Mouse (Mus musculus): ENCODE data around the gene Mgat1. TPM values are rescaled to one million over a fixed set of nuclear protein-coding genes. Genes with fewer than 3 reads are reported as not detected.
"Not testable (repeated sequence)": the region's sequence is repeated elsewhere in the genome, so short reads cannot be mapped to it uniquely, and the experiment has no call there.

Gene Mgat1
- total and polyA plus RNA-seq, 2 experiments from 2014 or later, result 33.9 to 88.1 TPM

DNA sequence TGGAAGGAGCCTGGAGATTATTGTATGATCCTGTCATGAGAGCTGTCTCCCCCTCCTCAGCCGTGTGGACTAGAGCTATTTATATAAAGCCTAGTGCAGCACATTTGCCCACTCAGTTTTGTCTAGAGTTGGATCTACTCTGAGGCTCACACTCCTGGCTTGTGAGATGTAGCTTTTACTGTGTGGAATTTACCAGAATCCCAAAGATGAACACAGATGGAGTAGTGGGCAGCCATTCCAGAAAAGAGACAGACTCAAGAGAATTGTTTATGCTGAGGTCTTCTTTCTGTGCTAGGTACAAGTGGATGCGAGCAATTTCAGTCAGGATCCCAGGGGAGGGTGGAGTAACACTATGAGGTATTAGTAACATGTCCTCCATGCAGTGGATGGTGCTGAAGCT, 43.3 kb downstream of the Mgat1 start:
- Histone ChIP-seq H3K4me2 (ENCODE audit: low read depth, low read length, poor library complexity, severe bottlenecking) (no peak overlapping the region), H3K4me3 (ENCODE audit: low read depth, low read length) (no peak overlapping the region), H3K36me3 (ENCODE audit: insufficient read depth, low read length) (no peaks in the 10 kb centered on the region), H3K9me3 (ENCODE audit: low read length) (no peaks in the 10 kb centered on the region), H3K27me3 (ENCODE audit: insufficient read depth, low read length) (no peaks in the 10 kb centered on the region), H3K4me1 (ENCODE audit: insufficient read depth, low read length) (no peaks in the 10 kb centered on the region), H3K27ac (ENCODE audit: low read depth, low read length) (no peak overlapping the region), H3K9ac (replicated peaks; ENCODE audit: low read length, poor library complexity, severe bottlenecking) (no peak overlapping the region)
- ATAC-seq (ENCODE audit: low FRiP score), result no peak
- TF ChIP-seq CTCF (IDR thresholded peaks at IDR 0.05), result no peak
- DNase-seq (ENCODE audit: low spot score), result no peak
- WGBS, result 85% methylated on average over 2 of the region's 2 CpGs

DNA sequence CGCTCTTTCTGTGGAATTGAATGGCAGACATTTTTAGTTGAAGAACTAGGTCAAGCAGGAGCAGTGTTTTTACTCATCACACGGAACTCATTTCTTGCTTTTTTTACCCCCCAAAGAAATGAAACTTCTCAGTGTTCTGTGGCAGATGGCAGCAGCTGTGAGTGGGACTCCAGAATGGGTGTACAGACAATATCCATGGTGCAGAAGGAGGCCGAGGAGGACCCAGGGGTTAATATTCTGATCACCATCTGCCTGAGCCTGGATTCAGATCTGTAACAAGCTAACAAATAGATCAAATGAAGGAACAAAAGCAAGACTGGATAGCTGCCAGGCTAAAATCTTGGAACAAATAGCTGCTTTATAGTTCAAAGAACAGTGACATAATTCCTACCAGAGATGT, 48.8 kb downstream of the Mgat1 start:
- ATAC-seq (ENCODE audit: low FRiP score), result no peak
- Histone ChIP-seq H3K9me3 (ENCODE audit: low read length) (no peaks in the 10 kb centered on the region), H3K4me2 (ENCODE audit: low read depth, low read length, poor library complexity, severe bottlenecking) (no peak overlapping the region), H3K9ac (replicated peaks; ENCODE audit: low read length, poor library complexity, severe bottlenecking) (no peak overlapping the region), H3K27ac (ENCODE audit: low read depth, low read length) (no peak overlapping the region), H3K4me3 (ENCODE audit: low read depth, low read length) (no peak overlapping the region), H3K4me1 (ENCODE audit: insufficient read depth, low read length) (no peaks in the 10 kb centered on the region), H3K36me3 (ENCODE audit: insufficient read depth, low read length) (no peaks in the 10 kb centered on the region), H3K27me3 (ENCODE audit: insufficient read depth, low read length) (no peaks in the 10 kb centered on the region)
- WGBS, result 48% methylated on average over 3 of the region's 3 CpGs
- peak; percentile 4 for DNase-seq (ENCODE audit: low spot score)
- no peak for TF ChIP-seq CTCF (IDR thresholded peaks at IDR 0.05)

DNA sequence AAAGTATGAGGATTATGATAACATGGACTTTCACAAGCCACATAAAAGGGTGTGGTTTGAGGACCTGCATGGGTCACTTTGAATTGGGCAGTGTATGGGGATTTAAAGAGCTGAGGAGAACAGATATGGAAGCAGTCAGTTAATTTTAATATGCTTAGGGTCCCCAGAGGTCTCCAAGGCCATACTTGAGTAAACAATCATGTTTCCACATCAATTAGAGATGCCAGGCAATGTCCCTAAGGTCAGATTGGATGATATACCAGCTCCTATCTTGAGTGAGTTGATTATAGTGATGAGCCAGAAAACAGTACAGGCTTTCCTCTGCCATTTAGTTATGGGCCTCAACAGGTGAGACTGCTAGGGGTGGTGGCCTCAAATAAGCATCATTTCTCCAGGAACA, 60.5 kb downstream of the Mgat1 start, which contains the start of gene Olfr10:
TSS of gene Olfr10 (plus strand) at position 301 of the 400 bp plus-strand sequence.
- Histone ChIP-seq H3K4me3 (ENCODE audit: low read depth, low read length) (no peak within 1 kb of the TSS), H3K9ac (replicated peaks; ENCODE audit: low read length, poor library complexity, severe bottlenecking) (no peak within 1 kb of the TSS), H3K27me3 (ENCODE audit: insufficient read depth, low read length) (no peaks in the 10 kb centered on the region), H3K27ac (ENCODE audit: low read depth, low read length) (no peak within 1 kb of the TSS), H3K36me3 (ENCODE audit: insufficient read depth, low read length) (no peaks in the 10 kb centered on the region), H3K4me1 (ENCODE audit: insufficient read depth, low read length) (no peaks in the 10 kb centered on the region), H3K9me3 (ENCODE audit: low read length) (no peaks in the 10 kb centered on the region), H3K4me2 (ENCODE audit: low read depth, low read length, poor library complexity, severe bottlenecking) (no peak within 1 kb of the TSS)
- DNase-seq (ENCODE audit: low spot score), result no peak
- TF ChIP-seq CTCF (IDR thresholded peaks at IDR 0.05), result no peak
- no peak for ATAC-seq (ENCODE audit: low FRiP score)

DNA sequence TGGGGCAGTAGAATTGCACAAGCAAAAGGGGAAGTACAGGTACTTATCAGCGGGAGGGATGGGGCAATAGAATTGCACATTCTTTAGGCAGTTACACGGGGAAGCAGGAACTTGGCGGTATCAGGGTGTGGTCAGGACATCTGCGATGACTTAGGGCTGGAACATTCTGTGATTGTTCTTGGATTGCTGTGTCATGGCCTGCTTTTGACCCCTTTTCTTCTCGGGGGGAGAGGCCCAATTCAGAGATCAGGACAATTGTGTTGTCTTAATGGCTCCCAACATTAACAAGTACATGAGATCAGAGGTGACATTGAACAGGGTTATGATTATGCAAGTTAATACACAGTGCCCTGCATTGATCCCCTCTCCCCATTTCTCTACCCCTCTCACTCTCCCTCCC, 64.6 kb downstream of the Mgat1 start:
- not testable (repeated sequence) for H3K27me3 ChIP-seq (ENCODE audit: insufficient read depth, low read length); DNase-seq (ENCODE audit: low spot score); H3K4me1 ChIP-seq (ENCODE audit: insufficient read depth, low read length); ATAC-seq (ENCODE audit: low FRiP score); H3K27ac ChIP-seq (ENCODE audit: low read depth, low read length); H3K4me2 ChIP-seq (ENCODE audit: low read depth, low read length, poor library complexity, severe bottlenecking); H3K4me3 ChIP-seq (ENCODE audit: low read depth, low read length); H3K36me3 ChIP-seq (ENCODE audit: insufficient read depth, low read length); H3K9ac ChIP-seq (replicated peaks; ENCODE audit: low read length, poor library complexity, severe bottlenecking); H3K9me3 ChIP-seq (ENCODE audit: low read length)
- WGBS, result 87% methylated on average over 5 of the region's 5 CpGs

Other genes with a start within 250 kb of the Mgat1 start
- gene 9930111J21Rik2, start 192.9 kb upstream of the Mgat1 start, total RNA-seq (2014; rRNA removed), result 0.55 and 1.7 TPM in 2 replicates
- gene 9930111J21Rik2, start 192.9 kb upstream of the Mgat1 start, polyA plus RNA-seq (2015; fragmentation: Nextera tagmentation; extraction: Ambion mirVana), result 0.18 and 0.20 TPM in 2 replicates
- gene Tgtp2, start 180.0 kb upstream of the Mgat1 start, total RNA-seq (2014; rRNA removed), result not detected in 2 replicates
- 0.15 and 0.19 TPM in 2 replicates for gene Tgtp2, start 180.0 kb upstream of the Mgat1 start, polyA plus RNA-seq (2015; fragmentation: Nextera tagmentation; extraction: Ambion mirVana)
- gene Ifi47, start 167.6 kb upstream of the Mgat1 start, total RNA-seq (2014; rRNA removed), result 1.1 and 3.3 TPM in 2 replicates
- gene Ifi47, start 167.6 kb upstream of the Mgat1 start, polyA plus RNA-seq (2015; fragmentation: Nextera tagmentation; extraction: Ambion mirVana), result 0.74 and 1.4 TPM in 2 replicates
- not detected in 2 replicates for gene Olfr1396, start 129.3 kb upstream of the Mgat1 start, total RNA-seq (2014; rRNA removed)
- gene Olfr1396, start 129.3 kb upstream of the Mgat1 start, polyA plus RNA-seq (2015; fragmentation: Nextera tagmentation; extraction: Ambion mirVana), result not detected in 2 replicates
- gene Olfr1395, start 101.9 kb upstream of the Mgat1 start, total RNA-seq (2014; rRNA removed), result not detected in 2 replicates
- not detected in 2 replicates for gene Olfr1395, start 101.9 kb upstream of the Mgat1 start, polyA plus RNA-seq (2015; fragmentation: Nextera tagmentation; extraction: Ambion mirVana)
- not detected in 2 replicates for gene Olfr1394, start 89.8 kb upstream of the Mgat1 start, total RNA-seq (2014; rRNA removed)
- not detected in 2 replicates for gene Olfr1394, start 89.8 kb upstream of the Mgat1 start, polyA plus RNA-seq (2015; fragmentation: Nextera tagmentation; extraction: Ambion mirVana)
- 0.19 TPM in 1 of 2 replicates, not detected in the other for gene Btnl9, start 57.0 kb upstream of the Mgat1 start, total RNA-seq (2014; rRNA removed)
- 0.26 and 0.80 TPM in 2 replicates for gene Btnl9, start 57.0 kb upstream of the Mgat1 start, polyA plus RNA-seq (2015; fragmentation: Nextera tagmentation; extraction: Ambion mirVana)
- 25.6 and 40.2 TPM in 2 replicates for gene Zfp62, start 40.9 kb upstream of the Mgat1 start, total RNA-seq (2014; rRNA removed)
- 26.0 and 26.6 TPM in 2 replicates for gene Zfp62, start 40.9 kb upstream of the Mgat1 start, polyA plus RNA-seq (2015; fragmentation: Nextera tagmentation; extraction: Ambion mirVana)
- 0.19 and 1.4 TPM in 2 replicates for gene Olfr1393, start 34.1 kb downstream of the Mgat1 start, total RNA-seq (2014; rRNA removed)
- 0.21 TPM in 1 of 2 replicates, not detected in the other for gene Olfr1393, start 34.1 kb downstream of the Mgat1 start, polyA plus RNA-seq (2015; fragmentation: Nextera tagmentation; extraction: Ambion mirVana)
- 0.52 and 0.60 TPM in 2 replicates for gene Olfr1392, start 41.1 kb downstream of the Mgat1 start, total RNA-seq (2014; rRNA removed)
- gene Olfr1392, start 41.1 kb downstream of the Mgat1 start, polyA plus RNA-seq (2015; fragmentation: Nextera tagmentation; extraction: Ambion mirVana), result 0.14 TPM in 1 of 2 replicates, not detected in the other
- 0.09 TPM in 1 of 2 replicates, not detected in the other for gene Olfr10, start 60.5 kb downstream of the Mgat1 start, total RNA-seq (2014; rRNA removed)
- gene Olfr10, start 60.5 kb downstream of the Mgat1 start, polyA plus RNA-seq (2015; fragmentation: Nextera tagmentation; extraction: Ambion mirVana), result not detected in 2 replicates
- gene Olfr1391, start 78.6 kb downstream of the Mgat1 start, total RNA-seq (2014; rRNA removed), result not detected in 2 replicates
- gene Olfr1391, start 78.6 kb downstream of the Mgat1 start, polyA plus RNA-seq (2015; fragmentation: Nextera tagmentation; extraction: Ambion mirVana), result not detected in 2 replicates
- gene Olfr1390, start 91.0 kb downstream of the Mgat1 start, total RNA-seq (2014; rRNA removed), result not detected in 2 replicates
- gene Olfr1390, start 91.0 kb downstream of the Mgat1 start, polyA plus RNA-seq (2015; fragmentation: Nextera tagmentation; extraction: Ambion mirVana), result not detected in 2 replicates
- gene Olfr1389, start 178.9 kb downstream of the Mgat1 start, total RNA-seq (2014; rRNA removed), result 0.22 TPM in 1 of 2 replicates, not detected in the other
- not detected in 2 replicates for gene Olfr1389, start 178.9 kb downstream of the Mgat1 start, polyA plus RNA-seq (2015; fragmentation: Nextera tagmentation; extraction: Ambion mirVana)
- gene Olfr1388, start 192.4 kb downstream of the Mgat1 start, total RNA-seq (2014; rRNA removed), result not detected in 2 replicates
- 0.05 and 0.07 TPM in 2 replicates for gene Olfr1388, start 192.4 kb downstream of the Mgat1 start, polyA plus RNA-seq (2015; fragmentation: Nextera tagmentation; extraction: Ambion mirVana)
- not detected in 2 replicates for gene Olfr1387, start 211.2 kb downstream of the Mgat1 start, total RNA-seq (2014; rRNA removed)
- gene Olfr1387, start 211.2 kb downstream of the Mgat1 start, polyA plus RNA-seq (2015; fragmentation: Nextera tagmentation; extraction: Ambion mirVana), result not detected in 2 replicates
- gene Olfr1386, start 220.9 kb downstream of the Mgat1 start, total RNA-seq (2014; rRNA removed), result not detected in 2 replicates
- not detected in 2 replicates for gene Olfr1386, start 220.9 kb downstream of the Mgat1 start, polyA plus RNA-seq (2015; fragmentation: Nextera tagmentation; extraction: Ambion mirVana)
- gene Olfr1385, start 244.9 kb downstream of the Mgat1 start, total RNA-seq (2014; rRNA removed), result not detected in 2 replicates
- gene Olfr1385, start 244.9 kb downstream of the Mgat1 start, polyA plus RNA-seq (2015; fragmentation: Nextera tagmentation; extraction: Ambion mirVana), result not detected in 2 replicates

Data from midbrain, postnatal 0 days (tissue).